Mouse (Mus musculus): ENCODE measurements around the gene Brd7.
A peak's percentile ranks its signal among the peaks of the same experiment; 100 is the strongest.

Gene Brd7

DNA sequence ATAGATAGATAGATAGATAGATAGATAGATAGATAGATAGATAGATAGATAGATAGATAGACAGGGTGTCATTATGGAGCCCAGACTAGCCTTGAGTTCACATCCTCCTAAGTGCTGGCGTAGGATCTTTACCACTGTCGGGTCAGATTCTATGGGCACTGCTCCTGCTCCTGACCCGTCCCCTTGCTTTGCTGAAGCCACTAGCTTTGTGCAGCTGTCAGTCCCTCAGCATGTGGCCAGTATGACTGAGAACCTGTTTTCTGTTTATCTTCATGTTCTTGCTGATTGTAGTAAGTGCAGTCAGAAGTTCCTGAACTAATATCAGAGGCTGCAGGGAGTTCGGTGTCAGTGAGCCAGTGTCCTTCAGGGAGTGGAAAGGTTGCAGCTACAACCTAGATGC is 54.3 kb downstream of the Brd7 start:
- no peak for DNase-seq

DNA sequence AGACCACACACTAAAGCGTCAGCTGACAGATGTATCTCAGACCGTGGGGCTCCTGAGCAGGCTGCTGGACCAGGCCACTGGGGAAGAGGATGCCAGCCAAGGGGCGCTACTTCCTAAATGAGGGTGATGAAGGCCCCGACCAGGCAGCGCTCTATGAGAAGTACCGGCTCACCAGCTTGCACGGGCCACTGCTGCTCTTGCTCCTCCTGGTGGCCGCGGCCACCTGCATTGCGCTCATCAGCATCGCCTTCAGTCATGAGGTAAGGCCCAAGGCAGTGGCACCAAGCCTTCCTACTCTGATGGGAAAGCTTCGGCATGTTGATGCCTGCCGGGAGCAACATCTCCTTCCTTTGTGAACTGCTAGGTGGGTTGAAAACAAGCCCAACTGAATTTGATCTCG is 55.5 kb downstream of the Brd7 start:
- DNase-seq: peak in 1 of 2 experiments; percentile 48

DNA sequence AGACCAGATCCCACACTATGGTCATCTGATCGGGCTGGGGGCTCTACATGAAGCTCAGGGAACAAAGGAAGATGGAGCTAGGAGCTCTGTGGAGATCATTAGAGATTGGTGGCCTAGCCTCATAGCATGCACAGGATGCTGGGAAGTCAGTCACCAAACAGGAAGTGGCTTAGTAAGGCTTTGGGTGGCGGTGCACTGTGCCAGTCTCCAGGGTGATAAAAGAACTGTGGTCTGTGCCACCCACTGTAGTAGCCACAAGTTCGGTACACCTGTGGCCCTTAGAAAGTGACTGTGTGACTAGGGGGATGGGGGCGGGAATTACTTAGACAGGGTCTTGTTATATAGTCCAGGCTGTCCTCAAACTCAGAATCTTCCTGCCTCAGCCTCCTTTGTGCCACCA is 56.2 kb downstream of the Brd7 start:
- no peak for DNase-seq

DNA sequence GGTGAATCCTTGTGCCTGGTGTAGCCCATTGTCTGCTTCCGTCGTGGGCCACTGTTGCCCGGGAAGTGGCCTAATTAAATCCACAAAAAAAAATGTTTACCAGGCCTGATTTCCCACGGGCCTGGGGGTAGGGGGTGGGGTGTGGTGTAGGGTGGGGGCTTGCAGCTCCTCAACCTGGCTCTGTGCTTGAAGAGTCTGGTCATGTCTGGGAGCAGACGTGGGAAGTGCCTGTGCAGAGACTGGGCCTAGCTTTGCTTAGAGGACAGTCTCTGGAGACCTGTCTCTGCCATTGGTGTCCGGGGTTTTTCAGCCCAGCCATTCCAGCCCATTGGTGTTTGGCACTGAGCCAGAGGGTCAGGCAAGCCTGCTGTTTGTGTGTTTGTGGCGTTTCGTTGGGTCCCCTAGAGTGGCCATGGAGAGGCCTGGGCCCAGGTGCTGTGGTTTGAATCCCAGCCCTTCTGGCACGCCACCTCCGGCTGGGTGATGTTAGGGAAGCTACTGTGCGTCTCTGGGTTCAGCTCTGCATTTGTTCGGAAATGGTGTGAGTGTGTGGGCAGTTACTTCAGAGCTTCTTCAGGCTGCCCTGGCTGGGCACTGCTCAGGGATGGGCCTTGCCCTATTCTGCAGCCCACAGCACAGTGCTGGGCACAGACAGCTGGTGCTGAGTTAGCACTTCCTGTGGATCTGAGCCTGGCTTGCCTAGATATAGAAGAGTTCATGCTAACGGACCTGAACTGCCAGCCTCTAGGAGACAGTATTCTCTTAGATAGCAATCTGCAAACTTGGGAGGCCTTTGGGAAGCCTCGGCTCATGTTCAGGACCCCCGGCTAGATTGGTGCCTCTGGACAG is 60.2 kb downstream of the Brd7 start:
- no peak for DNase-seq

DNA sequence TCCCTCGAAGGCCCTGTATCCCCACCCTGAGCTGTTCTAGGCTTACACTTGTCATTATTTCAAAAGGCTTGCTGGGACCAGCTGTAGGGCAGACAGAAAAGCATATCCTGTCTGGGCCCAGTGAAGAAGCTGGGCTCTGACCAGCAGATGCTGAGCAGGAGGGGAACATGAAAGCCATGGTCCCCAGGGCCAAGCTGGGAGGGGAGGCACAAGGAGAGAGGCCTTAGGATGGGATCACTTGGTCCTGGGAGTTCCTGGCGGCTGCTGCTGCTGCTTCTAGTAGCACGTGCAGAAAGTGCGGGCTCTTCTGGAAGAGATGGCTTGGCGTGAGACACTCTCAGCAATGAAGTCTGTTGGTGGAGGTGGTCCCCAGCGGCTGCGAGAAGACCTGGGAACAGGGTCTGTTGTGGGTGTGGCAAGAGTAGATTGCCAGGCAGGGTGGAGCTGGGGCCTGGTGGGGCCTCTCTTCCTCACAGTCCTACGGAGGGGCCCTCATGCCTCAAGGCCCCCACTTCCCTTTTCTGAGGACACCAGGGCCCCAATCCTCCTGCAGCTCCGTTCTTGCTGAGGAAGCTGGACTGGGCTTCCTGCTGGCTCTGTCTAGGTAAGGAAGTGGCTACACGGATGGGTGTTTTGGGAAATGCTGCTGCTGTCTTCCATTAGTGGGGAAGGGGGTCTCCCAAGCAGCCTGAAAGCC is 61.9 kb downstream of the Brd7 start:
- DNase-seq: no peak

DNA sequence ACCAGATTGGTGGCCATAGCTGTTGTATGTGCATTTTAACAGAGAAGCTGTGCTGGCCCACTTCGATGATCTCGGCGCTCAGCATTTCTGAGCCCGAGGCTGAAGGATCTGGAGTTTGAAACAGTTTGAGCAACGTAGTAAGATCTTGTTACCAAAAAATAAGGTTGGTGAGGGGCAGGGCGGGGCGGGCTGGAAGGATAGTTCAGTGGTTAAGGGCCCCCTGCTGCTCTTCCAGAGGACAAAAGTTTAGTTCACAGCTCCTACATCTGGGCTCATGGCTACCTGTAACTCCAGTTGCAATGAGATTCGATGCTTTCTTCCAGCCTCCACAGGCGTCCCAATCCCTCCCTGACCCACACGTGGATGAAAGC is 63.3 kb downstream of the Brd7 start:
- DNase-seq: no peak

DNA sequence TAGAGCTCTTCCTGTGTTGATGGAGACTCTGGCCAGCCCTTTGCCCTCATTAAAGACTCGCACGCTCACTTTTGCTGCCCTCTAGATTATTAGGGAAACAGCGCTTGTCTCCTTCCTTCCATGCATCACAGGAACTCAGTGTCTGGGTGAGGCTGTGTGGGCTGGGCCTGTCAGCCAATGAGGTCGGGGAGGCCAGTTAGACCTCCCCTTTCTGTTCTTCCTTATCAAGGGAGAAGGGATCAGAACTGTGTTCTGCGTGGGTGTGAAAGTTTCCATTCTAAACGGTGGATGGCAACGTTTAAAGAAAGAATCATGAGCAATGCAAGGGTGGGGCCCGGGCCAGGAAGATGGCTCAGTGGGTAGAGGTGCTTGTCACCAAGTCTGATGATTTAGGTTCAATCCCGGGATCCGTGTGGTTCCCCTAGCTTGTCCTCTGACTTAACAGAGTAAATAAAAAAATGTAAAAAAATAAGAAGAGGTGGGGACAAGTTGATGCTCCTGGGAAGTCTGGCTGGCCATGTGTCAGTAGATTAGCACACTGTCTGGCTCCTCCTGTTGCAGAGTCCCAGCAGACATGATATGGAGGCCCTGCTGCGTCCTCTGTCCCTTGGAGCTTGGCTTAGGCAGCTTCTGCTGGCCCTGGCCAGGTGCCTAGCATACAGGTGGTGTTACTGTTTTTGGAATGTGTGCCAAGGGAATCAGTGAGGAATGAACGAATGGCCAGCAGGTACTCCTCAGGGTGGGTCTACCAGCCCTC is 63.8 kb downstream of the Brd7 start:
- DNase-seq: peak; percentile 26 to 29

DNA sequence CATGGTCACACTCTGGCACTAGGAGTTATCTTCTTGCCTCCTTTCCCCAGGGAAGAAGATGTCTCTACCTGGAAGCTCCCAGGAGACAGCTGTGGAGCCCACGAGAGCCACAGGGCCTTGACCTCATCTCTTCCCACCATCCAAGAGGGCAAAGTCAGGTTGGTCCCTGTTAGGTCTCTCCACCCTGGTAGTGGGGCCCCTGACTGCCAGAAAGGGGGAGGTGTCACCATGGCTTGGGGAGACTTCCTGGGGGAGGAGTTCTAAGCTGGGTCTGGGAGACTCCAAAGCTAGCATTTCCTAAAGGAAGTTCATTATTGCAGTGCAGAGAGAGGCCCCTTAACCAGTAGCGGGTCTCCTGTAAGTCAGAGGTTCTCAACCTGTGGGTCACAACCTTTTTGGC is 67.0 kb downstream of the Brd7 start:
- no peak for DNase-seq

DNA sequence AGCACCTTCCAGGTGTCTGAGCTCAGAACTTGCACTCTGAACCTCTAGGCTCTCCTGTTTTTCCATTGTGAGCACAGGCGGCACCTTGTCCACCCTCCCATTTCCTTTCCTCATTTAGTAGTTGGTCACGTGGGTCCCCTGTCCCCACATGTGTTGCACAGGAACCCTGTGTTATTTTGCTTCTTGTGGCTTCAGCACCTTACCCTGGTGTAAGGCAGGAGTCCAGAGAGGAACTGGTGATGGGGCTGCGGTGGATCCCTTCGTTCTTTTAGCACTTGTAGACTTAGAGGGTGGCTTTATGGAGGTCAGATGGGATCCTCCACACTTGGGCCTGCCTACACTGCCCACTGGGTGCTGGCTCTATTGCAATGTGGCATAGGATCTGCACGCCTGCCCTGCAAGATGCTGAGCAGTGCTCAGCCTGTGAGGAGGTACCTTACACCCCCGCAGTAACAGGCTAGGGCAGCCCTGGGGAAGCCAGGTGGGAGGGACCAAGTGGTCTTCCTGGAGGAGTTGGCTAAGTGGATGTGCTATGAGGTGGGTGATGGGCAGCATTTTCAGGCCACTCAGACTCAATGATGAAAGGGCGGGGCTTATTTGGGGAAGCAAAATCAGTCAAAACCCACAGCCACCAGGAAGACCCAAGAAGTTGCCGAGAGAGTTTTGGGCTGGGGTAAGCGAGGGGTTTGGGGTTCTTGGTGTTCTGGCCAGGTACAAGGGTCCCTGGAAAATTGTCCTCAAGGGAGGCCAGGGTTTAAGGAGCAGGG is 68.2 kb downstream of the Brd7 start:
- DNase-seq: no peak

DNA sequence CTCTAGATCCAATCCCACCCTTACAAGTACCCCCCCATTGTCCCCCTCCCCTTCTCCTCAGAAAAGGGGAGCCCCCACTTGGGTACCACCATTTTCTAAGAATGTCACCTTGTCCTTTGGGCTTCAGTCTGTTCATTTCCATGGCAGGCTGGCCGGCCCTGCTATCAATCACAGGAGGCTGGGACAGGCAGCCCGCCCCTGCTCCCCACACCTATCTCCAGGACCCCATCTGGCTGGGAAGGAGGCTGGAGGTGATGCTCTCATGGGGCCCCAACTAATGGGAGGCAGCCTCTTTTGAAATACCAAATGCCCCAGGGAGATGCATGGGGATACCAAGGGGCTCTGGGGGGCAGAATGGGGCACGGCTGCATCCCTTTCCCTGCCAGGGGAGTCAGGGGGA is 69.1 kb downstream of the Brd7 start:
- DNase-seq: no peak

DNA sequence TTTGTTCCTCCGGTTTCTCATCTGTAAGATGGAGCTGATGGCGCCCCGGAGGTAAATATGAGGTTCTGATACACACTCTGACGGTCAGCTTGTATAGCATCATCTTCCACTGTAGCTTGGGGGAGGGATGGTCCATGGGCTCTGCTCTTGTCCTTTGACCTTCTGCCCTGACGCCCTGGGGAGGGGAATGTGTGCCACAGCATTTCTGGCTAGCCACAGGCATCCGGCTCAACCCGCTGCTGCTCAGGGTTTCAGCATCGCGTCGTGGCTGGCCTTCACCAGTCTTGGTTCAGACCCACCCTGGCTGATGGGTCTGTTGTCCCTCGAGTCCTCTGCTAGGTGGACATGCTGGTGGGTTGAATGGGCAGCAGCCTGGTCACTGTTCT is 70.7 kb downstream of the Brd7 start:
- no peak for DNase-seq

DNA sequence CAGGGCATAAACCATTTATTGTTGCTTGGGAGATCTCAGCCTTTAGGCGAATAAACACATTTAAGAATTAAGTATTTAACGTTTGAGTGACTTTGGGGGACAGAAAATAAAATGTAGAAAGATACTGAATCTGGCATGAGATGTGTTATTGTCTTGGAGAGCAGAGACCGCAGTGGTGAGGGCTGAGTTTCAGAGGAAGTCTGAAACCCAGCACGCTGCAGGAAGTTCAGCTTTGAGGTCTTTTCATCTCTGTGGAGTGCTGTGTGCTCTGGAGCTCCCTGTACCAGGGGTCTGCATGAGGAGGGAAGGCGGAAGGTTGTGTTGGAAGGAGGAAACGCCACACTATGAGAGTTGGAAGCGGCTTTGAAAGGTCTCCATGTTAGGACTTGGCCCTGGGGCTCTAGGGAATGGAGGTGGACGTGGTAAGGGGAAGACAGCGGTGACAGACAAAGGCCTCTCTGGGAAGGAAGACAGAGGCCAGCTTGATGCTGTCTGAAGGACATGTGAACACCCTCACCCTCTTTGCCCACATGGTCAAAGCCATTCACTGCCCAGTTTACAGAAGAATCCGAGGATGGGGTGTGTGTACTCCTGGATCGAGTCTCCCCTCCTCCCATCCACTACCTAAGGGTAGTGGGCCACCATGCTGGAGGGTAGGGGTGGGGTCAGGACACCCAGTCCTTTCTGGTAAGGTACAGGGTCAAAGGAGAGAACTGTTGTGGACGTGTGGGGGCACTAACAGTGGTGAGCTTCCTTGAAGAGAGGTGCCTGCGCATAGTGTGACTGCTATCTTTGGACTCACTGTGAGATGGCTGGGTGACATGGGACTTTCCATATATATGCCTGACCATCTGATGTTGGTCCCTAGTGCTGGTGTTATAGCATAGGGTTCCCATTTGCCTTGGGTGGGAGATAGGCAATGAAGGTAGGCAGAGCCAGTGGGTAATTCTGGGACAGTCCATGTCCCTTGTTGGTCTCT is 71.4 kb downstream of the Brd7 start:
- DNase-seq: no peak

DNA sequence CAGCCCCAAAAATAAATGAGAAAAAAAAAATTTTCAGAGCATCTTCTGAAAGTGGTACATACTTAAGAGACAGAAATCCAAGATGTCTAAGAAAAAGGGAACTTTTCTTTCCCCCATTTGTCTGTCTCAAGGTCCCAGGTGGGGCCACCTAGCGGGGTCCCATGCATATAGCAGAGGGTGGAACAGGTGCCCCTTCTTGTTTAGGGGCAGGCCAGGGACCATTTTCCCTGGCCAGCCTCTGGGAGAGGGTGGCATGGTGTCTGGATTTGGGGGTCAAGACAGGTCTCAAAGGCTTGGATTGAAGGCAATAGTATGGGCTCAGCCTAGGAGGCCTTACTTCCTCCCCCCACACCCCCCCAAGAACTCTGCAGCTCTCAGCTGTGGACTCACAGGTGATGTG is 72.1 kb downstream of the Brd7 start:
- DNase-seq: no peak

DNA sequence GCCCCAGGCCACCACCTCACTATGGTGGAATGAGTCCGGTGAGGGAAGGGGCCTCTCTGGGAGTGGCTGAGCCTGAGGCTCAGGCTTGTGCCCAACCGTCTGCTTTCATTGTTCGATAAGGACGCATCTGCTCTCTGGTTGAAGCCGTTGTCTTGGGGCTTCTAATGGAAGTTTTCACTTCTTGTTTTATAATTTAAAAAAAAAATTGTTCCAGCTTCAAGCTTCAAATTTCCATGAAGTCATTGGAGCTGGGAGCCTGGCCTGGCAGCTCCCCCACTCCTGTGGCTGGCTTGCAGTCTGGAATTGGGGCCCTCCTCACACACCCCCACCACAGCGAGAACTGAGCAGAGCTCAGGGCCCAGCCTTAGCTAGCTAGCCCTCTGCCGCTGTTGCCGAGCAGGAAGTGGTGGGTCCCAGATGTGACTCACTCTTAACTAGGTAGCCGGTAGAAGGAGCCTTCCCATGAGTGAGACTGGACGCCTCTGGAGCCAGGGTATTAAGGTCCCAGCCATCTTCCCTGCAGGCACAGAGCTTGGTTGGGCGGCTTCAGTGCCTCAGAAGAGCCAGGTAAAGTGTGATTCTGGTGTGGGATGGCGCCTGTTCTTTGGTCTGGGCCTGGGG is 73.3 kb downstream of the Brd7 start:
- DNase-seq: no peak

DNA sequence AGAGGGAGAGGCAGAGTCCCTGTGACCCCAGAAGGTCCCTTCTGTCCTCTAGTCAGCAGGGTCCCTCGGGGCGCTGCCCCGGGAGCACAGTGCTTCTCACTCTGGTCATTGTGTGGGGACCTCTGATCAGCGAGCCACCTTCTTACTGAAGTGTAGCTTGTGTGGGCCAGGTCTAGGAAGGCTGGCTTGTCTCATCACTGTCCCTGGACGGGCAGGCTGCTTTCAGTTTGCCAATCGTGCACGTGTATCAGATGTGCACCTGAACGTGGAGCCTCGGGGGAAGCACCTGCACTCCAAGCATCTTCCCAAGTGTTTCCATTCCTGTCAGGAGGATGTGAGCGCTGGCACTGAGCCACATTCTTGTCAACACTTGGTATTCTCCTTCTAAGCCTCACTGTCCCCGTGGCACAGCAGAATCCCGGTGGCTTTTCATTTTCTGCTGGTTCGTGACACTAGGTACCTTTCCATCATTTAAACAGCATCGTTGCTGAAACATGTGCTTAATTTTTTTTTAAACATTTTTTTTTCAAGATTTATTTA is 75.5 kb downstream of the Brd7 start:
- peak in 1 of 2 experiments; percentile 23 for DNase-seq

DNA sequence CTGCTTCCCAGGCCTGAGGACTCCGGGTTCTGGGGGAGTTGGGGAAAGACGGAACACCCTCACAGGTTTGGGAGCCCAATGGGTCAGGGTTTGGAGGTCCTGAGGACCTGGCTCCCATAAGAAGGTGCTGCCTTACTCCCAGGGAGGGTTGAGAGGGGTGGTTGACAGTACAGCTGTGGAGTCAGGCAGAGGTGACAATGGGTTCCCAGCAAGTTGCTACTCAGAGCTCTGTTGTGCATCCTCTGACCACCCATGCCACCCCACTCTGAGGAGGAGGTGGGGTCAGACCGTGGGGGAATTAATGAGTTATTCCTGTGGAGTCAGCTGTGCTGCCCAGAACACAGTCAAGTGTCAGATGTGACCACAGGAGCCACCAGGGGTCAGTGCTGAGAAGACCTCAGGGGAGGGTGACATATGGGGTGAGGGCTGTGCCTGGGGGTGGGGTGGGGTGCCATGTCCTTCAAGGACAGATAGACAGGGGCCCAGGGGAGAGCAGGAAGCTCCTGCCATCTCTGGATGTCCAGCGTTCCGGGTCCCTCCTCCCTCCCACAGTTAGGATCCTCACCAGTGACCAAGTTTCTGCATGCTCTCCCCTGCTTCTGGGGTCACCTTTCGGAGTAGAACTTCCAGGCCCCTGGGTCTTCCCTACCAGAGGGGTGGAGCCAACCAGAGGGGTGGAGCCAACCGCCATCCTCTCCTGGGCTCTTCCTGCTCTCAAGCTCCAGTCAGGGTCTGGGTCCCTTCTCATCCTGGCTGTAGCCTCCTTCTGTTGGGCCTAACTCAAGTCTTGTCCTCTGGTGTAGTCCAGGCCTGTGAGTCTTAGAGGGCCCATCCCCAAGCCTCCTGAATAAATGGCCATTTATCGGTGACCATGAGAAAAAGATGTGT is 76.3 kb downstream of the Brd7 start:
- peak in 1 of 2 experiments; percentile 39 for DNase-seq

DNA sequence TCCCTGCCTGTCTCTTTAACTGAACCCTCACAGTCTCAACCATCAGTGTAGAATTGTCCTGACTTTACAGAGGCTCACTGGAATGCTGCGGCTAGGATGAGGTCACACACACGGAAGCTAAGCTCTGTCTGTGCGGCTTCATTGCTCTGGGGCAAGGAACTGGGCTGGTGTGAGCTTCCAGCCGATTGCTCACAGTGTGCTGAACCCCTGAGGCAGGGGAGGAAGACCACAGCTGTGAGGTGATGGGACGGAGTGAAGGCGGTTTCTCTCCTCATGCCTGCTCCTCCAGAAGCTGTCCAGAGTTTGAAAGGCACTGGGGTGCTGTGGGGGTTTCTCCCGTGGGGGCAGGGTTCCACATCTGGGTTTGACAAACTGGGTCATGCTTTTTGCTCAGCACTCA is 77.3 kb downstream of the Brd7 start:
- no peak for DNase-seq

DNA sequence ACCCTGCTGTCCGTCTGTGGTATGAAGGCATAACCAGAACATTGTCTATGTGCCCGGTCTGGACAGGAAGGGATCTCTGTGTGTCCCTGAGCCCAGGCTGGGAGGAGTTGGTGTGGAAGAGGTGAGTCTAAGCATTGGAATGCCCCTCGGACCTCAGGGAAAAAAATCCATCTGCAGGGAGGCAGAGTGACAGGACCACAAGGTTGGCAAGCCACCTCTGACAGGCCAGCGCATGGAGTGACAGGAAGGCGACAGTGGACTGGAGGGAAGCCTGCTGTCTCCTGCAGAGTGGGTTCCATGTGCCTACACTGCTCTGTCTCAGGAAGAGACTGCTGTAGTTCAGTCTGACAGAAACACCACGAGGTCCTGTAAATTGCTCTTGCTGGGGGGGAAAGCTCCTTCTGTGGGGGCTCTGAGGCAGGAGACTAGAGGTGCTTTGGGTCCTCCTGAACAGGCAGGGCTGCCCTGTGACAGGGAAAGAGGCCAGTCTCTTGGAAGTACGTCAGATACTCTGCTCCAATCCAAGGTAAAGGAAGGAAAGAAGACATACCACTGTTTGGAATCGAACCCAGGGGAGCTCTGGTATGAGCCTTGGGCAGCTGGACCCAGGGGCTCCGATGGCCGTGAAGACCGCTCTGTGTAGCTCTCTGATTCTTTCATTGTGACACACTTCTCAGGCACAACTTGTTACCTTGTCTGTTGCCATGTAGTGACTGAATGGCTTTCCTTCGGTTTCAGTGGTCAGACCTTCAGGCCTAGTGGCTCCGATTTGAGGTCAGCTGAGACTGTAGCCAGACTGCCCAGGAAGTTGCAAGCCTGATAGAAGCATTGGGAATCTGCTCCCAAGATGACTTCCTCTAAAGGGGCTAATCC is 78.5 kb downstream of the Brd7 start:
- DNase-seq: no peak

DNA sequence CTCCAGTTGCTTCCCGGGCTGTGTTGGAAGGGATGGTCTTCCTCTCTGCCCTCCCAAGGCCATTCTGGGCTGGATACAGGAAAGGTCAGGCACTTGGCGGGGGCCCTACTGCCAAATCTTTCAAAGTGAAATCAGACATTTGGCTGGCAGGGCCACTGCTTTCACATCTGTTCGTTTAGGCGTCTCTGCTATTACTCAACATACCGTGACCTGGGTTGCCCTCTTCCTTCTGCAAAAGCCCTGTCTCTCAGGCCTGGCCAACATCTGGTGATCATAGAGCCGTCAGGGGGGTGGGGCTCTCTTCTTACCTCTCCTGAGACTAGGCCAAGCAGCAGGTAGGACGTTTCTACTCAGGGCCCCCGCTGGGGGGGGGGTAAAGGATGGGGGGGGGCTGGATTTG is 79.3 kb downstream of the Brd7 start:
- DNase-seq: peak; percentile 53 to 56

Measured in kidney, postnatal 36 days (tissue).